Mouse (Mus musculus): Measurements from ENCODE around the gene Cyp2c23.

GRCm38 (mm10) chr19:43974221-43974620 is 54.8 kb downstream of the Cyp2c23 start:
- TF ChIP-seq EP300 (IDR thresholded peaks at IDR 0.05): no peak
- TF ChIP-seq CTCF (IDR thresholded peaks at IDR 0.05): no peak

Data from lung, postnatal 0 days (tissue).